Mouse (Mus musculus) stomach, postnatal 0 days (tissue): ENCODE measurements at regions not wholly inside any gene's neighbourhood (a gene's known extent, or its start where the extent isn't known, plus 50 kb on each side); places are given as distances from the start of the nearest gene placed in this dataset.

Experiments used
- CTCF ChIP-seq: IDR thresholded peaks from 2 replicates; pipeline ENCODE4 v1.5.1; 2016; ENCODE audit warnings: antibody characterized with exemption, low read depth, mild to moderate bottlenecking, moderate library complexity
- EP300 ChIP-seq: optimal IDR thresholded peaks from 2 replicates; pipeline ENCODE3; 2016; ENCODE audit warnings: antibody characterized with exemption

- TF ChIP-seq CTCF (no peak), EP300 (no peak)
Measured at GRCm38 (mm10) chr6:24371680-24372079, 143.2 kb downstream of the Iqub start.
